Mouse (Mus musculus): ENCODE measurements at regions not wholly inside any gene's neighbourhood (a gene's known extent, or its start where the extent isn't known, plus 50 kb on each side); places are given as distances from the start of the nearest gene placed in this dataset.

DNA sequence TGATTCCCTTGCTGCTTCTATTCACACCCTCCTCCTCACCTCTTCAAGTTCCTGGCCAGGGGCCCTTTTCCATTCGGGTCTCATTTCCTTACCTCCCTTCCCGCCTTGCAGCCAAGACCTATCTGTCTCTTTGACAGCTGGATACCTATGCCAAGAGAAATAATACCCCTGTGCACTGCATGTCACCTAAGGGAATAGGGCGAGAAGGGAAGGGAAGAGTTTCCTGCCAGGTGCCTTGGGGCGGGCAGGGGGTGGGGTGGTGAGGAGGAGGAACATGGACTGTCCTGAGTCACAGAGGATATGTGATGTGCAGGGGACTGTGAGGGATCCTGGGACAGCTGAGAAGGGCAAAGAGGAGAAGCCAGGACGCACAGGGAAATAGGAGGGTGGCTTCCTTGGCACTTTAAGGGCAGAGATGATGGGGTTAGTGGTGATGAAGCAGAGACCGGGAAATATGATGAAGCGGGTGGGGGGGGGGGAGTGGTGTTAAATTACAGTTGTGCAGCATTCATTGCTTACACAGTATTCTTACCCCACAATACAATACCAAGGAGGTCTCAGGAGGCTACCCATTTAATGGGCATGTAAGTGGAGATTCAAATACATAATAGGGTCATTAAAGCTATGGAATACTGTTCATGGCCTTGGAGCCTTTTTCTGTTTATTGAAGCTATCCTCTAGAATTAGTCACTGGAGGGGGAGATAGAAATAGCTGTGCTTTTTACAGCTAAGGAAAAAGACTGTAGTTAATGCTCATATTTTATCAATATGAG is 278.0 kb downstream of the 1500009L16Rik start:
- in situ Hi-C loops (cut with MboI; ENCODE audit: low pct_unique_long_range_greater_than_20kb in 1 of 2, low sequenced_read_pairs in 2 of 2, unreplicated experiment in 1 of 2) = loop anchor here in 1 of 2 experiments (25.0 kb wide), 1 partner anchor 437 kb away; the partner anchor contains the start of gene Nuak1

DNA sequence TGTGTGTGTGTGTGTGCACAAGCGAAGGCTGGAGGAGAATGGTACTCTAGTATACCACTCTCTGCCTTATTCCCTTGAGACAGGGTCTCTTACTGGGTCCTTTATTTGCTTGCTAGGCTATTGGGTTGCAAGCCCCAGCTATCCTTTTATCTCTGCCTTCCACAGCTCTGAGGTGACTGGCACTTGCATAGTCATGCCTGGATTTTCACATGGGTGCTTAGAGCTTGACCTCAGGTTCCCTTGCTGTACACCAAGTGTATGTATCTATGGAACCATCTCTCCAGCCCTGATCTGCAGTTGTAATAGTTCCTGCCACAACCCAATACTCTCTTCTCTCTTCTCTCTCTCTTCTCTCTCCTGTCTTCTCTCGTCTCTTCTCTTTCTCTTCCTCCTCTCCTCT is 280.1 kb downstream of the 1500009L16Rik start:
- in situ Hi-C loops (cut with MboI; ENCODE audit: low pct_unique_long_range_greater_than_20kb in 1 of 2, low sequenced_read_pairs in 2 of 2, unreplicated experiment in 1 of 2) = loop anchor here in 1 of 2 experiments (25.0 kb wide), 1 partner anchor 435 kb away; the partner anchor contains the start of gene Nuak1

- in situ Hi-C loops (cut with MboI; ENCODE audit: low pct_unique_long_range_greater_than_20kb in 1 of 2, low sequenced_read_pairs in 2 of 2, unreplicated experiment in 1 of 2) = loop anchor here in 1 of 2 experiments (25.0 kb wide), 1 partner anchor 434 kb away; the partner anchor contains the start of gene Nuak1
Measured at GRCm38 (mm10) chr10:84003601-84004149, 281.0 kb downstream of the 1500009L16Rik start.

DNA sequence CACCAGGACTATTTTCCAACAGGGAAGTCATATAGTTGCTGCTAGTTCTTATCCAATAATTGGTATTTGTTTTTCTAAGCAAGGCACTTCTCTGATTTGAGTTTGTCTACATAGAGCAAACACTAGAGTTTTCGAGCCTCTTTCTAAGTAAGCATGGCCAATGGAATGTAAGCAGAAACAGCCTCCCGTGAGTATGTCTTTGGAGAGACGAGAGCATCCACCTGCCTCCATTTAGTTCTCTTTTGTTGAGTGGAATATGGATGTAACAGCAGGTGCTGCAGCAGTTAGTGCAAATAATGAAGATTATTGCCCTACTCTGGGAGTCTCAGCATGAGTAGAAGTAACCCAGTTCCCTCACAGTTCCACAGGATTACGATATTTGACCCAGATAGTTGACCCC is 286.3 kb downstream of the 1500009L16Rik start:
- in situ Hi-C loops (cut with MboI; ENCODE audit: low pct_unique_long_range_greater_than_20kb in 1 of 2, low sequenced_read_pairs in 2 of 2, unreplicated experiment in 1 of 2) = loop anchor here in 1 of 2 experiments (25.0 kb wide), 1 partner anchor 428 kb away; the partner anchor contains the start of gene Nuak1

DNA sequence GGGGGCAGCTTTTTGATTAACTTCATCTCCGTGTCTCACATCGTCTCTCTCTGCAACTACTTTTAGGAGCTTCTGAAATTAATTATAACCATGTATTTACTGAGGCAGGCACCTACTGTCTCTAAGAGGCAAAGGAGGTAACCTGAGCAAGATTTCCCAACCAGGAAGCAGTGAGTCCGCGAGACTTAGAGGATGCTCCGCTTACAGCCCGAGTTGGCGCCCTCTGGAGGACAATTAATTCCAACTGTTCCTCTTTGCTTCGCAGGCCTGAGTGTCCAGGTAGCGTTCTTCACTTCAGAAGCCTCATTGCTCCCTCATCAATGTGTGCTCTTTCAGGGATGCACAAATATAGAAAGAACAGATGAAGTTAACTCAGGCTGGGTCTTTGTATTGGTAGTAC is 296.7 kb downstream of the 1500009L16Rik start:
- in situ Hi-C loops (cut with MboI; ENCODE audit: low pct_unique_long_range_greater_than_20kb in 1 of 2, low sequenced_read_pairs in 2 of 2, unreplicated experiment in 1 of 2) = loop anchor here in 1 of 2 experiments (25.0 kb wide), 1 partner anchor 418 kb away; the partner anchor contains the start of gene Nuak1

- in situ Hi-C loops (cut with MboI; ENCODE audit: low pct_unique_long_range_greater_than_20kb in 1 of 2, low sequenced_read_pairs in 2 of 2, unreplicated experiment in 1 of 2) = loop anchor here in 1 of 2 experiments (25.0 kb wide), 1 partner anchor 417 kb away; the partner anchor contains the start of gene Nuak1
Measured at GRCm38 (mm10) chr10:84020023-84020620, 297.5 kb downstream of the 1500009L16Rik start.

- in situ Hi-C loops (cut with MboI; ENCODE audit: low pct_unique_long_range_greater_than_20kb in 1 of 2, low sequenced_read_pairs in 2 of 2, unreplicated experiment in 1 of 2) = loop anchor here in 1 of 2 experiments (25.0 kb wide), 1 partner anchor 416 kb away; the partner anchor contains the start of gene Nuak1
Measured at GRCm38 (mm10) chr10:84021167-84022120, 298.8 kb downstream of the 1500009L16Rik start.

- in situ Hi-C loops (cut with MboI; ENCODE audit: low pct_unique_long_range_greater_than_20kb in 1 of 2, low sequenced_read_pairs in 2 of 2, unreplicated experiment in 1 of 2) = loop anchor here in 1 of 2 experiments (25.0 kb wide), 1 partner anchor 413 kb away; the partner anchor contains the start of gene Nuak1
Measured at GRCm38 (mm10) chr10:84024294-84024693, 301.6 kb downstream of the 1500009L16Rik start.

DNA sequence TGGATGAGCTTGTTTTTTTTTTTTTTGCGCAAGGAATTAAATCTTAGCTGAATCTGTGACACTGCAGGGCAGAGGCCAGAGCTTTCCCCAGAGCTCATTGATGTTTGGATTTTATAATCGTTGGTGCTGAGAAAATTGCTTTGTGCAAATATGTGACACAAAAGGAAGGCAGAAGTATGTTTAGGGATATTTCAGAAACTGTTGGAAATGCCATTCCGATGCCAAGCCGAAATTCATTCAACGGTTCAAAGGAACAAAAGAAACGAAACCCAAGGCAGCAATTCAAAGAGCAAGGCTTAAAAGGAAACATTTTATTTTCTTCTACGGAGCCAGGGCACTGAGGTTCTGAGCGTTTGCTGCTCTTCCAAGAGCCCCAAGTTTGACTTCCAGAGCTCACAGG is 302.2 kb downstream of the 1500009L16Rik start:
- in situ Hi-C loops (cut with MboI; ENCODE audit: low pct_unique_long_range_greater_than_20kb in 1 of 2, low sequenced_read_pairs in 2 of 2, unreplicated experiment in 1 of 2) = loop anchor here in 1 of 2 experiments (25.0 kb wide), 1 partner anchor 412 kb away; the partner anchor contains the start of gene Nuak1

GRCm38 (mm10) chr10:84026798-84027197 is 304.1 kb downstream of the 1500009L16Rik start:
- in situ Hi-C loops (cut with MboI; ENCODE audit: low pct_unique_long_range_greater_than_20kb in 1 of 2, low sequenced_read_pairs in 2 of 2, unreplicated experiment in 1 of 2) = no loop called here

- in situ Hi-C loops (cut with MboI; ENCODE audit: low pct_unique_long_range_greater_than_20kb in 1 of 2, low sequenced_read_pairs in 2 of 2, unreplicated experiment in 1 of 2) = no loop called here
Measured at GRCm38 (mm10) chr10:84036131-84036877, 313.6 kb downstream of the 1500009L16Rik start.

DNA sequence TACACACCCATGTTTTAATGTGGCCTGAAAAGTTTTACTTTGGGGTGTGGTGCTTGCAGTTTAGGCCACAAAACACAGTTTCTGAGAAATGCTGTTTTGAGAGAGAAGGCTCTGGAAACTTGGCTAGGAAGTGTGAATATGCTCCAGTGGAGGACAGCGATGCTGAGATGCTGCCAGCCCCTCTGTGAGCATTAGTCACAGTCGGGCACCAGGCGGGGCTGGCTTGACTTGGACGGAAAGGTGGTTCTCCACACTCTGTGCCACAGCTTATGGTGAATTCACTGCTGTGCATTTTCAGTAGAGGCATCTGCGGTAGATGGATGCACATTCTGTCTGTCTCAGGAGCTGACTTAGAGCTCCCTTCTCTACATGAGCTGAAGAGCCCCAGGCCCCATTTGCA is 326.0 kb downstream of the 1500009L16Rik start:
- in situ Hi-C loops (cut with MboI; ENCODE audit: low pct_unique_long_range_greater_than_20kb in 1 of 2, low sequenced_read_pairs in 2 of 2, unreplicated experiment in 1 of 2) = no loop called here

- in situ Hi-C loops (cut with MboI; ENCODE audit: low pct_unique_long_range_greater_than_20kb in 1 of 2, low sequenced_read_pairs in 2 of 2, unreplicated experiment in 1 of 2) = no loop called here
Measured at GRCm38 (mm10) chr10:84052696-84053095, 330.0 kb downstream of the 1500009L16Rik start.

DNA sequence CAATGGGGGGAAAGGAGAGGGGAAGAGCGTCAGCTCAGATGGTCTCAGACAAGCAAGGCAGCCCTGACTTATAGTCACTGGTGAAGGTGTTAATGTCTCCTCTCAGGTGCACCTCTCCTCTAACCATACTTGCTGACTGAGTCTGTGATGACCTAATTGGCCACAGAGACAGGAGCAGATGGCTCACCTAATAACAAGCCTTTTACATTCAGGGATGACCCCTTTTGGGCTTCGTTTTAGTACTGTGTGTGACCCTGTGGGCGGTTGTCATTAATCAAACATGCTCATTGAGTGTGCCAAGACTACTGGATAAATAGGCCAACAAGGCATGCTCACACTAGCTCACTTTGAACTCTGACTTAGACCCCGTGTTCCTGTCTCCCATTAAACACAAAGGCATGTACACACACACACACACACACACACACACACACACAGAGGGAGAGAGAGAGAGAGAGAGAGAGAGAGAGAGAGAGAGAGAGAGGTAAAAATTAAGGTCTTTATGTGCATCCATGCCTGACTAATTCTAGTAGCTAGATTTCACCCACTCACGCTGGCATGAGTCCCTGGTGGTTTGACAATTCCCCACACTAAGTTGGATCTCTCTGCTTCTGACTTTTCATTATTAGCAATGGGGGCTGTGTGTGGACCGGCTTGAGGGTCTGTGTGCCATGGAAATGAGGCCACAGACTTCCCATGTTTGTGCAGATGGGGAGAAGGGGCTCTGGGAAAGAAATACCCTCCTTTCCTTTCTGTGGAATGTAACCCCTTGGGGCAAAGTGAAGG is 332.1 kb downstream of the 1500009L16Rik start:
- in situ Hi-C loops (cut with MboI; ENCODE audit: low pct_unique_long_range_greater_than_20kb in 1 of 2, low sequenced_read_pairs in 2 of 2, unreplicated experiment in 1 of 2) = no loop called here

DNA sequence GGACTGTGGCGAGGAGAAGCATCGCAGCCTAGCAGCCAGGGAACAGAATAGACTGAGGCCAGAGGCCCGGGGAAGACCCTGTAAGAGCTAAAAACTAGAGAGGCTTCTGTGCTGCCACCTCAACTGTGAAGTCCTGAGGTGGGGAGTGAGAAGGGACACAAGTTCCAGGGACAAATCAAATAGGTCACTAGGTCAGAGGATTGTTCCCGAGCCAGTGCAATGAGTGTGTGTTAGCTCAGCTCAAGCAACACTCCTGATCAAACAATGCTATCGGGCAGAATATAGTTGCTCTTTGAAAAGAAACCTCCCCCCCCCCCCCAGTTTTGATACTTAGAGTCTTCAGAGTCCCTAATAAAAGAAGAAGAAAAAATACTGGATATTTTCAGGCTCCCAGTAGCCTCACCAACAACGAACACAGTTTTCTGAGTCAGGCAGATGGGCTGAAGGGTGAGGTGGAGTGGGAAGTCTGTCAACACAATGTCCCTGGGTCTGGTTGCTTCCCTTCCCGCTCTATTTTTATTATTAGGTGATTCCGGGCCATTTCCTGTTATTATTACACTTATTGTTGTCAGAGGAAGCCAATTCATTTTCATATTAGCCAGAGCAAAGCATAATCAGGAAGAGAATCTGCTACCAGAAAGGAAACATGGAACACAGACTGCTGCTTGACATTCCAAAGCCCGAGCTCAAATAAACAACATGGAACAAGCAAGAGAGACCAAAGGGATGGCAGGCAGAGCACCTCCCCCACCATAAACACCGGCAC is 332.9 kb downstream of the 1500009L16Rik start:
- in situ Hi-C loops (cut with MboI; ENCODE audit: low pct_unique_long_range_greater_than_20kb in 1 of 2, low sequenced_read_pairs in 2 of 2, unreplicated experiment in 1 of 2) = no loop called here
